Mouse (Mus musculus) T-helper 17 cell (primary cell): ENCODE results near the gene Hspb7.

Experiments used
- in situ Hi-C, 2 experiments: fragments of 300-600 bp; cut with MboI, MseI; formaldehyde crosslinking; loops; 1 replicate in 1 of 2; 2 replicates in 1 of 2; pipeline ENCODE4 v1.15.1; 2025; ENCODE audit warnings: high pct_unique_total_duplicates in 2 of 2

Gene Hspb7

GRCm38 (mm10) chr4:141419398-141420191 lies 984 bp upstream of the Hspb7 start:
- in situ Hi-C loops, result no loop called here

DNA sequence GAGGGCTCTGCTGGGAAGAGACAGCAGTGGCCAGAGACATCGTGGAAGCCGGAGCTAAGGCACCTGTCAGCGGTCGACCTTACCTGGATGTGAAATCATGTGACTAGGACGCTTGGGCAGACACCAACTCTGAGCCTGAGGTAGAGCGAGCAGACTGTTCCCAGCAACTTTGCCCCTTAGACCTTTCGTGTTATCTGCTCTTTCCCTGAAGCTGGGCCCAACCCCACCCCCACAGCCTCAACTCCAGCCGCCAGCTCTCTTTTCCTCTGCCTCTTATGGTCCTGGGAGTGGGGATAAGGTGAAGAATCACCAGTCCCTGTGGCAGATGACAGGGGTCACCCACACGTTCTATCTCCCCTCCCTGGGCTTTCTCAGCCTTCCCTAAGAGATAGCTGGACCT lies 307 bp downstream of the Hspb7 start:
- in situ Hi-C loops, result no loop called here

- in situ Hi-C loops, result no loop called here
These were observed 844 bp downstream of the Hspb7 start for GRCm38 (mm10) chr4:141421423-141421822.

- in situ Hi-C loops, result no loop called here
These were observed 2.3 kb downstream of the Hspb7 start for GRCm38 (mm10) chr4:141422841-141423240.

GRCm38 (mm10) chr4:141423288-141423687 lies 2.7 kb downstream of the Hspb7 start:
- in situ Hi-C loops, result no loop called here

DNA sequence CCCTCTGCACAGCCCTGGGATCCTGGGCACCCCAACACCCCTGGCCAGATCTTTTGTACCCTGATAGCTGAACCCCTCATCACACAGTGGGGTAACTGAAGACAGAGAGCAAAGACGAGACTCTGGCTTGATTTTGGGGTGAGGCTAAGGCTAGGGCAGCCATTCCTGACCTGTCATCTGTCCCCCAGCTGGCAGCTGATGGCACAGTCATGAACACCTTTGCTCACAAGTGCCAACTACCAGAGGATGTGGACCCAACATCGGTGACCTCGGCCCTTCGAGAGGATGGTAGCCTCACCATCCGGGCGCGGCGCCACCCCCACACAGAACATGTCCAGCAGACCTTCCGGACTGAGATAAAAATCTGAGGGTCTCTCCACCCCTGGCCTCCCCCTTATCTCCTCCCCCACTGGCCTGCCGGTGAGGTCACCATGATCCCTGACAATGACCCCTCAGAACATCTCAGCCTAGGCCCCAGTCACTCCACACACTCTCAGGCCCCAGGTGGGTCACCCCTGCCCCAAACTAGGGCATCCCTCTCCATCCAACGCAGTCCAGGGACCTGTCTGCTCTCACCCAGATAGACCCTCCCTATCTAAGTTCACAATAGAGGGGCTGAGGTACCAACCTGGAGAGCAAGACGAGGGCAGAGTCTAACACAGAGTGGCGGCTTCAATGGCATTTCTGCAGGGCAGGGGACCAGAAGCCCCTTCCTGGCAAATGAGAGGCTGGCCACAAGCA lies 3.3 kb downstream of the Hspb7 start:
- in situ Hi-C loops, result no loop called here

GRCm38 (mm10) chr4:141425484-141426479 lies 5.2 kb downstream of the Hspb7 start:
- in situ Hi-C loops, result no loop called here

- in situ Hi-C loops, result no loop called here
These were observed 6.5 kb downstream of the Hspb7 start for GRCm38 (mm10) chr4:141426796-141427745.

DNA sequence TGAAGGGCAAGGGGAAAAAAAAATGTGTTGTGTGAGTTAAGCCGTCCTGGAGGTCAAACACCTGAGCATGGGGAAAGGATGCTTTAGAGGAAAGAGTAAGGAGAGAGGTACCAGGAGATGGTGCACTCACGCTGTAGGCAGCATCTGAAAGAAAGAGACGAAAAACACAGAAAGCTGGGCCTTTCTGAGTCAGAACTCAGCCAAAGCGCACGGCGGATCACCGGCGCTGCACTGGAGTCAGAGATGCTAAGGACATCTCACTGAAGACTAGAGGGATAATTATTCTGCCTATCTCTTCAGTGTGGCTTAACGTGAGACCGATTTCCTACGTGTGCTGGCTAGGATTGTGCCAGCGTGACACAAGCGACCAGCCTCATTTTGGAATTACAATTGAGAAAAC lies 7.3 kb downstream of the Hspb7 start:
- in situ Hi-C loops, result no loop called here

- in situ Hi-C loops, result no loop called here
These were observed 8.8 kb downstream of the Hspb7 start for GRCm38 (mm10) chr4:141429381-141429780.

DNA sequence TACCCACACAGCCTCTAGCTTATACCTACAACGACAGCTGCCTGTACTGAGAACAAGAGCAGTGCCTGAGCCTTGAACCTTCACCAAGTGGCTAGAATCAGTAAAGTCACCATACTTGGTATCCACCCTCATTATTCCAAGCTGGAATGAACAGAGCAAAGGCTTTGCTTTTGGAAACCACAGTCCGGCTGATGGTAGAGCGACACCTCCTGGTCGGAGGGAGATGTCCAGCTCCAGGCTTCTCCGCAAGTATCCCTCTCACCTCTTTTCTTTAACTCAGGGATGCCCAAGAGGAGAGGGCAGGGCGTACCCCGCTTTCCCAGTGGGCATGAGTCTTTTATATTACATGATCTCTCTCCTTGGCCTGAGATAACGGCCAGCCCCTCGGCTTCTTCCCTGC lies 9.3 kb downstream of the Hspb7 start:
- in situ Hi-C loops, result no loop called here

- in situ Hi-C loops, result no loop called here
These were observed 10.4 kb downstream of the Hspb7 start for GRCm38 (mm10) chr4:141430997-141431396.

GRCm38 (mm10) chr4:141432666-141433065 lies 12.1 kb downstream of the Hspb7 start:
- in situ Hi-C loops, result no loop called here

DNA sequence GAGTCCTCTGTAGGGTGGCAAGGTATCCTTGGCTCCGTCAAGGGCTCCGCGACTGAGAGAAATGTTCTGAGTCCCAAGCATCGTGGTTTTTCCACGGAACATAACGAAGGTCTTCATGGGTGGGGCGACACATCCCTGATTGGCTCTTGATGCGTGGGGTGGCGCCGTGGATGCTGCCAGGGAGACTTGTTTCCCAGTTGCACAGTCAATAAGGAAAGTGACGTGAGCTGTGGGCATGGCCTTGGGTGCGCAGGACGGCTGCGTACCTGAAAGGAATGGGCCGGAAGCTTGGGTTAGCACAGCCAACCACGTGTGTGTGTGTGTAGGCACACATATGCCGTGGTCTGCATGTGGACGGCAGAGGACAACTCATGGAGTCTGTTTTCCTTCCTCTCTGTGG lies 12.6 kb downstream of the Hspb7 start:
- in situ Hi-C loops, result no loop called here

DNA sequence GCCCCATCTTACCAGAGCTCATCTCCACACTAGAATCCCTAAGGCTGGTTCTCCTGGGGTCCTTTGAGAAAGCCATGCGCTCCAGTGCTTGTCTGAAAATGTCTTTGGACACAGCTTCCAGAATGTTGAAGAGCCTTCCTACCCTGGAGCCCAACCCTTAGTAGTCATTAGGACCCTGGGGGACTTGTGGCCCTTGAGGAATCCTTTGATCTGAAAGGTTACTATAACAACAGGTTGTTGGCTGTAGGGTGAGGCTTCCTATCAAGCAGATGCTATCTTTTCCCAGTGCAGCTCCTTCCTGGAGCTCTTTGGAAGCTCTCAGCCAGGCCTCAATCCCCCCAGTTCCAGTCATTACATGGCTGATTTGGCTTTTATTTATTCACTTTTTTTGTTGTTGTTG lies 15.4 kb downstream of the Hspb7 start, which contains the start of gene Srarp:
TSS of gene Srarp (minus strand) at position 132 of the 400 bp plus-strand sequence.
- in situ Hi-C loops, result no loop called here

DNA sequence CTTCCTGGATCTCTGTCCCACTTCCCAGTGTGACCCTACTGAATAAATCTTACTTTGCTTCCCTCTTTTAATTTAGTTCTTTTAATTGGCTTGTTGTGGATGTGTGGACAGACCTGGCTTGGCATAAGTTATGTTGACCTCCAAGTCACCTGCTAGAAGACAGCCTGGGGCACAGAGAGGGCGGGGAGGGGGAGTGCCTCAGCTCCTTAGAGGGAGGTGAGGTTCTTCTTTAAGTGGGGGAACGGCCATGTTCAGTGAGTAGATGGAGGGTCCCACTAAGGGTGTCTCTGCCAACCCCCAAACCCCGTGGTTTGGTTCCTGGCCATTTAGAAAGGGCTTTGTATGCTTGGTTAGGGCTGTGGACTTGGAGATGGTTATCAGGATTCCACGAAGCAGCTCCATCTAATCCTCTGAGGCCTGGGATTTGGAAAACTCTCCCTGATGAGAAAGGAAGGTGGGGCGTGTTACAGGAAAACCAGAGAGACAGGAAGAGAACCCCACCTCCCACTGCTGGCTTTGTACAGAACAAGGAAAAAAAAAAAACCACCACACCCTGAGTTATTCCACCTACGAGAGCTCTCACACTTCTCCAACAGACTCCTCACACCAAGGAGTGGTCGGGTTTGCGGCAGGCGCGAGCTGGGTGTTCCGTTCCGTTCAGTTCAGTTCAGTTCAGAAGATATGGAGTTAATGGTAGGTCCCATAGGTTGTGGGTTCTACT lies 18.7 kb downstream of the Hspb7 start:
- in situ Hi-C loops, result no loop called here

GRCm38 (mm10) chr4:141440877-141441276 lies 20.3 kb downstream of the Hspb7 start:
- in situ Hi-C loops, result no loop called here

DNA sequence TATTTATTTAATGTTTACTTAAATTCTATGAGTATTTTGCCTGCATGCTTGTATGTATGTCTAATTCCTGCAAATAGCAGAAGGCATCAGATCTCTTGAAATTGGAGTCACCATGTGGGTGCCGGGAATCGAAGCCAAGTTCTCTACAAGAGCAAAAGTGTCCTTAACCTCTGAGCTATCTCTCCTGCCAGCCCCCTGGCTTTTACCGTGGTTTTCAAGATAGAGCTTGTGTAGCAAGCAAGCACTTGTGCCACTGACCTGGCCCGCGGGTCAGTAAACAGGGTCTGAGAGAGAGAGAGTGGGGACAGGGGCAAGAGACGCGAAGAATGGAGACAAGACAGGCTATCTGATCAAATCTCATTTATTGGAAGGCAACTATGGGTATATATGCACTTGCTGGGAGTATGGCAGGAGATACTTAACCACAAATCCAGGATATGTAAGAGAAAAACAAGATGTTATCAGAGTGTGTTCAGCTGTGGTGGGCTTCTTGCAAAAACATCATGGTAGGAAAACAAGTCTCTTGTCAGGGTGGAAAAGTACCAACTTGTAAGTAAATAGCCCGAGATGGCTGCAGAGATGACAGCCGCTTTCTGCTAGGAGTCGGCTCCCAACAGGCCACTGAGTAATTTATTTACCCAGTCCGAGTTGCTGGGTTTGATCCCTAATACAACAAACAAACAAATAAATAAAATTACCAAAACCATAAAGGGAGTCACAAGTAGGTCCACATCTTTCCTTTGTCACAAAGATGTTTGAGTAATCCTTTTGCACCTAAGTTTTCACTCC lies 23.3 kb downstream of the Hspb7 start:
- in situ Hi-C loops, result no loop called here
